Mouse (Mus musculus): ENCODE results near the gene Nnmt. TPM values are rescaled to one million over a fixed set of nuclear protein-coding genes. Genes with fewer than 3 reads are reported as not detected.

Nnmt gene
- under 1 TPM; 0.60 to 0.66 TPM for total RNA-seq (2021)
- long read RNA-seq, experiment 1, partial matches to known transcripts = 0 of 1 reads
- long read RNA-seq, experiment 1, other reads (novel, unspliced or antisense) = 1 of 1 reads
- long read RNA-seq, experiment 2, partial matches to known transcripts = 0 of 1 reads
- long read RNA-seq, experiment 2, other reads (novel, unspliced or antisense) = 1 of 1 reads

GRCm38 (mm10) chr9:48604939-48605598, at the start of gene Nnmt:
Gene Nnmt (minus strand): TSS chr9:48605153.
- no peak for DNase-seq (ENCODE audit: low spot score in 2 of 2)

GRCm38 (mm10) chr9:48654730-48655129, 49.8 kb upstream of the Nnmt start:
- no peak for DNase-seq (ENCODE audit: low spot score in 2 of 2)

- DNase-seq (ENCODE audit: low spot score in 2 of 2) = no peak
Observed at GRCm38 (mm10) chr9:48653399-48654070, 48.6 kb upstream of the Nnmt start.

DNA sequence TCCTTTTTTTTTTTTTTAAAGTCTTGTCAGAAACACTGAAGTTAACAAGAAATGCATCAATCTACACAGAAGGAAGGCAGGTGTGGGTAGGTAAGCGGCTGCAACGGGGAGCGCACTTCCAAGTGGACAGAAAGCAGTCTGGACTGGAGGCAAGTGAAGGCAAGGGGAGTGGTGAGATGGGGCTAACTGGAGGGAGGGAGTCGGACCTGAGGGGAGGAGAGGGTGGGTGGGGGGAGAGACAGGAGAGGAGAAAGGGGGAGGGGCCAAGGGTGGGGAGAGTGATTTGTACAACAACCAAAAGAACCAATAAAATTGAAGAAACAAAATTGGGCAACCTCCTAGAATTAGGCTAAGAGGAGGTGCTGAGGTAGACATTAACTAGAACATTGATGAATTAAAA, 47.1 kb upstream of the Nnmt start:
- no peak for DNase-seq (ENCODE audit: low spot score in 2 of 2)

DNA sequence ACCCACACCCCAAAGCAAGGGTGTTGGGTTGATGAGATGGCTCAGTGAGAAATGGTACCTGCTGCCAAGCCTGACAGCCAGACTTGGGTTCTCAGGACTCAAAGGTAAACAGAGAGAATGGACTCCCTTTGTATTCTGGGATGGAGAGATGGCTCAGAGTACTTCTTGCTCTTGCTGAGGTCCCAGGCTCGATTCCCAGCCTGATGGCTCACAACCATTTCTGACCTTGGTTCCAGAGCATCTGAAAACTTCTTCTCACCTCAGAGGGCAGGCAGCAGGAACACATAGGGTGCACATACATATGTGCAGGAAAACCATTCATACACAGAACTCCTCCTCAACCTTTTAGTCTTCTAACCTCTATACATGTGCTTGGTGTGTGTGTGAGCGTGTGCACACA, 45.9 kb upstream of the Nnmt start:
- no peak for DNase-seq (ENCODE audit: low spot score in 2 of 2)

- no peak for DNase-seq (ENCODE audit: low spot score in 2 of 2)
Observed at GRCm38 (mm10) chr9:48649851-48650685, 45.1 kb upstream of the Nnmt start.

GRCm38 (mm10) chr9:48649098-48649766, 44.3 kb upstream of the Nnmt start:
- DNase-seq (ENCODE audit: low spot score in 2 of 2) = no peak

- DNase-seq (ENCODE audit: low spot score in 2 of 2) = no peak
Observed at GRCm38 (mm10) chr9:48648285-48649097, 43.5 kb upstream of the Nnmt start.

DNA sequence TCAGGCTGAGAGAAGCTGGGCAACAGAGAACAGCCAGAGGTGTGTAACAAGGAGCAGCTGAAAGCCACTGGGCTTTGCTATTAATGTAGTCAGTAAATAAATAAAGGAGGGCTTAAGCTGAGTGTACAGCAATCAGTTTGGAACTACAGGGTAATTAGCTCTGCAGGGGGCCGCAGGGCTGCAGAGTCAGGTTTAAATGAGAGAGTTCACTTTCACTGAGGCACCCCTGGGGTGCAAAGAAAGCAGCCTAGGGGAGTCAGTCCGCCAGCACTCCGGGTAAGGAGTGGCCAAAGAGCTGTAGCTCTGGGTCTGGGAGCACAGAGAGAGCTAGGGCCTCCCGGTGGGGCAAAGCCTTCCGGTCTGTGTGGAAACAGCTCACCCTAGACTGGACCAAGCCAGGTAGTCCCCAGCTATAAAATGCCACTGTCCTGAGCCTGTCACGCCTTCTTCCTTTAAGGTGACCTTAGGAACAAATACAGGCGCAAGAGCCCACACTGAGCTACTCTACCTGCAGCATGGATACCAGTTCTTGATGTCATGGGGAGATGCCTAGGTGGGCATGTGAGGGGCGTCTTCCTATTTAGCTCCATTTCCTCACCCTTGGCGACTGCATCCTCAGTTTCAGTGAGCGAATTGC, 42.8 kb upstream of the Nnmt start:
- DNase-seq (ENCODE audit: low spot score in 2 of 2) = no peak

DNA sequence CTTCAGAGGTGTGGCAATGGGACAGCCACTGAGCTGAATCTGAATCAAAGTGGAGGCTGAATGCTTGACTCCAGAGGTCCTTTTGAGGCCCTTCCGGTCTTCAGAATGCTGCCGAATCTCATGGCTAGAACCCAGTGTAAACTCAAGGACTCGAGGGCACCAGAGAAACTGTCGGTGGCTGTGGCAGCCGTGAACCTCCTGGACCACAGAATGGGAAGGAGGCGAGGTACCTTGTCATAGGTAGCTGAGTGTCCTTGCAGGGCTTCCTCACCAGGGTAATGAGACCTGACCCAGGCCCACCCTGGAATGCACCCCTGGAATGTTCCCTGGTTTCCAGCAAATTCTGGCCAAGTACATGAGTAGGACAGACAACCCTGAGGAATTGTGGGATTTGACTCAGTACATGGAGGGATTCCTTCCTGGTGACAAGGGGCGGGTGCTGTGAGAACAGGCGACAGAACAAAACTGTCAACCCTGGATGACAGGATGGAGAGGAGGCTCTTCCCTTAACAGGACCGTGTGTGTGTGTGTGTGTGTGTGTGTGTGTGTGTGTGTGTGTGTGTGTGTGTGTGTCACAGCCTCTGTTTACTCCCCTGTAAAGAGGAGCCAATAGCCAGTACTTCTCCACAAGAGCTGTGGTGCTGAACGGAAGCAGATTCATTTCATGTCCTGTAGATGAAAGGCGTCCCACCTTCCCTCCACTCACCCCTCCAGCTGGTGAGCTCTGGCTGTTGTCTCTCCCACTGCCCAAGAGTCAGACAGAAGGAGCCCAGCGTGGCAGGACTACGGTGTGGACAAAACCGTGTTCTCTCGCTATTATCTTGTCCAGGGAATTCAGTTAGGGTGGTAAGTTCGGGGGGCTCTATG, 42.1 kb upstream of the Nnmt start:
- no peak for DNase-seq (ENCODE audit: low spot score in 2 of 2)

- peak; percentile 75 to 77 for DNase-seq (ENCODE audit: low spot score in 2 of 2)
Observed at GRCm38 (mm10) chr9:48646251-48646650, 41.3 kb upstream of the Nnmt start.

- no peak for DNase-seq (ENCODE audit: low spot score in 2 of 2)
Observed at GRCm38 (mm10) chr9:48645648-48646126, 40.7 kb upstream of the Nnmt start.

GRCm38 (mm10) chr9:48644926-48645647, 40.1 kb upstream of the Nnmt start:
- DNase-seq (ENCODE audit: low spot score in 2 of 2) = no peak

DNA sequence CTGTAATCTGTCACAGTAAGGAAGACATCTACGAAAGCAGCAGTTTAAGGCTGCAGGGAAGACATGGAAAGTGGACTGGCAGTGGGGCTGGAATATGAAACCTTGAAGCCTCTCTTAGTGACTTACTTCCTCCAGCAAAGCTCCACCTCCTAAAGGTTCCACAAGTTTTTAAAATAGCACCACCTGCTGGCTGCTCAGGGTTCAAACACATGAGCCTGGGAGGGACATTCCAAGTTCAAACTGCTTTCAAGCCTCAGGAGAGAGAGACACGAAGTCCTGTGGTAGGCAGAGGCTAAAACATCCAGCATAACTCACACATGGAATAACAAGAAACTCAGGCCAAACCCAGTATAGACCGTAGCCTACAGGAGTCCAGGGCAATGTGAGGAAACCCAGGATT, 39.4 kb upstream of the Nnmt start:
- no peak for DNase-seq (ENCODE audit: low spot score in 2 of 2)

- DNase-seq (ENCODE audit: low spot score in 2 of 2) = no peak
Observed at GRCm38 (mm10) chr9:48641636-48642035, 36.7 kb upstream of the Nnmt start.

GRCm38 (mm10) chr9:48640881-48641280, 35.9 kb upstream of the Nnmt start:
- DNase-seq (ENCODE audit: low spot score in 2 of 2) = no peak

GRCm38 (mm10) chr9:48638176-48638803, 33.3 kb upstream of the Nnmt start:
- no peak for DNase-seq (ENCODE audit: low spot score in 2 of 2)

Data from left cerebral cortex, adult 18-20 months (tissue).